Mouse (Mus musculus): ENCODE measurements at regions not wholly inside any gene's neighbourhood (a gene's known extent, or its start where the extent isn't known, plus 50 kb on each side); places are given as distances from the start of the nearest gene placed in this dataset.
"Not testable (repeated sequence)": the region's sequence is repeated elsewhere in the genome, so short reads cannot be mapped to it uniquely, and the experiment has no call there.

DNA sequence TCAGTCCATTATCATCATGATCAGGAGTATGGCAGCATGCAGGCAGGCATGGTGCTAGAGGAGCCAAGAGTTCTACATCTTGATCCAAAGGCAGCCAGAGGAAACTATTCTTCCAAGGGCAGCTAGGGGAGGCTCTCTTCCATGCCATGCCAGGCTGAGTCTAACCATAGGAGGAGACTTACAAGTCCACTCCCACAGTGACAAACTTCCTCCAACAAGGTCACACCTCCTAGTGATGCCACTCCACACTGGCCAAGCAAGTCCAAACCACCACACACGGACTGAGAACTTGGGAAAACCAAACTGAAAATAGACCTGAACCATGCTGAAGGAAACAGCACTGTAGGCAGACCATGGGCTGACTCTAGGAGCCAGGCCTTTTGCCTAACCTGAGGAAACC, 197.4 kb downstream of the Prex1 start:
- H3K27me3 ChIP-seq: peaks cover 29% of the 10 kb centered on the region; the same call in 1 of the 2 replicates
- no peak overlapping the region for H3K4me2 ChIP-seq (replicated peaks)
- H3K4me1 ChIP-seq: peaks cover 13% of the 10 kb centered on the region
- ATAC-seq (replicated peaks): no peak
- H3K4me3 ChIP-seq: no peak overlapping the region
- no peak overlapping the region for H3K9ac ChIP-seq (replicated peaks)
- 70% methylated on average over 1 of the region's 1 CpGs for WGBS
- no peaks in the 10 kb centered on the region for H3K36me3 ChIP-seq
- no peaks in the 10 kb centered on the region for H3K9me3 ChIP-seq
- H3K27ac ChIP-seq (replicated peaks): no peak overlapping the region

GRCm38 (mm10) chr2:166514664-166515063, 199.0 kb downstream of the Prex1 start:
- Histone ChIP-seq H3K9ac (replicated peaks) (no peak overlapping the region), H3K4me2 (replicated peaks) (no peak overlapping the region), H3K27me3 (peaks cover 22% of the 10 kb centered on the region; the same call in 1 of the 2 replicates), H3K4me3 (no peak overlapping the region), H3K36me3 (no peaks in the 10 kb centered on the region), H3K27ac (replicated peaks) (no peak overlapping the region), H3K4me1 (peaks cover 13% of the 10 kb centered on the region), H3K9me3 (no peaks in the 10 kb centered on the region)
- no peak for ATAC-seq (replicated peaks)
- 61% methylated on average over 8 of the region's 8 CpGs for WGBS

DNA sequence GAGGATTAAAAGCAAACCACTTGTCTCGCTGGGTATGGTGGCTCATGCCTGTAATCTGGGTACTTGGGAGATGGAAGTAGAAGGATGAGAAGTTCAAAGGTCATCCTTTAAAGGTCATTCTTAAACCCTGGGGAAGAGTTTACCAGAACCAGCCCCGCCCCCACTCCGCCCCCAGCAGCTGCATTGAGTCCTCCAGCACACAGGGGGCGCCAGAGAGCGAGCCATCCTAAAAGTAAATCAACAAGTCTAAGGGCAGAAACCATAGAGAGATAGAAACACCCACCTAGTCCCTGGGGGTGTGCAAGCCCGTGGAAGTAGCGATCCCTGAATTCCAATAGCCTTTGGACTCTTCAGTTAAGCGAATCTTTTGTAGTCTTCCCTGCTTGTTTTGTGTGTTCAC, 201.1 kb downstream of the Prex1 start:
- Histone ChIP-seq H3K4me1 (peaks cover 6% of the 10 kb centered on the region), H3K27me3 (peaks cover 6% of the 10 kb centered on the region; the same call in 1 of the 2 replicates), H3K9ac (replicated peaks) (no peak overlapping the region), H3K4me3 (no peak overlapping the region), H3K27ac (replicated peaks) (no peak overlapping the region), H3K9me3 (no peaks in the 10 kb centered on the region), H3K36me3 (no peaks in the 10 kb centered on the region), H3K4me2 (replicated peaks) (no peak overlapping the region)
- ATAC-seq (replicated peaks): no peak
- WGBS: 82% methylated on average over 8 of the region's 8 CpGs

GRCm38 (mm10) chr2:166511477-166511876, 202.2 kb downstream of the Prex1 start:
- not testable (repeated sequence) for H3K27ac ChIP-seq (replicated peaks); H3K27me3 ChIP-seq; H3K4me1 ChIP-seq; H3K36me3 ChIP-seq; H3K4me2 ChIP-seq (replicated peaks); H3K4me3 ChIP-seq; H3K9me3 ChIP-seq; H3K9ac ChIP-seq (replicated peaks); ATAC-seq (replicated peaks)
- 65% methylated on average over 3 of the region's 3 CpGs for WGBS

DNA sequence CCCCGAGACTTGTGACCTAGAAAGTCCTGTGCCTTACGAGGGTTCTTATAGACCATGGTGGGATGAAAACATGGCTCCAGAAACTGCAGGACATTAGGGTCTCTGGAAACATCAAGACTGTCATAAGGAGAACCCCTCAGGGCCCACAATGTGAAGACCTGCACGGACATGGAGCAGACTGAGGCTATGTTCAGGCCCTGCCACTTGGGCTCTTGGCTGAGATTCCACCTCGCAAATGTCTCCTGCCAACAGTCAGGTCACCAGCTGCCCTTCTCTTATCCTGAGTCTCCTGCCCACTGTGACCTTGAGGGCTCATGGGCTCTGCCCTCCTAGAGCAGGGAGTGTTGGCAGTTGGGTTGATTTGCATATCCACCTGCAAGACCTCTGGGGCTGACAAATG, 202.9 kb downstream of the Prex1 start:
- H3K4me2 ChIP-seq (replicated peaks): no peak overlapping the region
- H3K4me3 ChIP-seq: no peak overlapping the region
- 88% methylated on average over 4 of the region's 4 CpGs for WGBS
- ATAC-seq (replicated peaks): no peak
- no peaks in the 10 kb centered on the region for H3K36me3 ChIP-seq
- H3K27me3 ChIP-seq: peaks cover 4% of the 10 kb centered on the region; the same call in 1 of the 2 replicates
- no peak overlapping the region for H3K27ac ChIP-seq (replicated peaks)
- no peaks in the 10 kb centered on the region for H3K4me1 ChIP-seq
- H3K9ac ChIP-seq (replicated peaks): no peak overlapping the region
- H3K9me3 ChIP-seq: no peaks in the 10 kb centered on the region

GRCm38 (mm10) chr2:166509591-166509990, 204.0 kb downstream of the Prex1 start:
- no peak overlapping the region for H3K4me3 ChIP-seq
- H3K9ac ChIP-seq (replicated peaks): no peak overlapping the region
- ATAC-seq (replicated peaks): no peak
- whole genome bisulfite sequencing: 91% methylated on average over 10 of the region's 10 CpGs
- H3K36me3 ChIP-seq: no peaks in the 10 kb centered on the region
- H3K27me3 ChIP-seq: no peaks in the 10 kb centered on the region; the same call in 1 of the 2 replicates
- no peaks in the 10 kb centered on the region for H3K4me1 ChIP-seq
- no peaks in the 10 kb centered on the region for H3K9me3 ChIP-seq
- no peak overlapping the region for H3K27ac ChIP-seq (replicated peaks)
- H3K4me2 ChIP-seq (replicated peaks): no peak overlapping the region

DNA sequence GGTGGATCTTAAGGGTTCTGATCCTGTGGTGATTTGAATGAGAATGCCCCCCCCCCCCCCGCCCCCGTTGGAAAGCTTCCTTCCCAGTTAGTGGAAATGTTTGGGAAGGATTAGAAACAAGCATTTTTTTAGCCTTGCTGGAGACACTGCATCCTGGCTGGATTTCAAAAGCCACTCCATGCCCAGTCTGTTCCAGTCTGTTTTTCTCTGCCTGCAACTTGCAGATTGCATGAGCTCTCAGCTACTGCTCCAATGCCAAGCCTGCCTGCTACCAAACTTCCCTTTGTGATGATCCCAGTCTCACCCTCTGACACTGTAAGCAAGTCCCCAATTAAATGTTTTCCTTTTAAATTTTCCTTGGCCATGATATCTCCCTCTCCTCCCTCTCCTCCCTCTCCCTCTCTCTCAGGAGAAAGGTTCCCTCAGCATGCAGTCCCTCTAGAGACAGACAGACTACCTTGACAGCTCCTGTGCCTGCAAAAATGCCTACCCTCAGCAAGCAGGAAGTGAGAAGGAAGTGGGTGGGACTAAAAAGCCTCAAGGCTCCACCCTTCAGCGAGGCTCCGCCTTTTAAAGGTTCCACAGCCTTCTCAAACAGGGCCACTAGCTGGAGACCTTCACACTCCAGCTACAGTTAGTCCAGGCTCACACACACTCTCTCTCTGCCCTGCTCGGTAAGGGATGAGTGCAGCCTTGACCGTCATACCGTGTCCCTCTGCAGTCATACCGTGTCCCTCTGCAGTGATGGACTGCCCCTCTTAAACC, 204.8 kb downstream of the Prex1 start:
- no peak for ATAC-seq (replicated peaks)
- 85% methylated on average over 8 of the region's 8 CpGs for WGBS
- no peak overlapping the region for H3K27ac ChIP-seq (replicated peaks)
- H3K27me3 ChIP-seq: no peaks in the 10 kb centered on the region; the same call in 1 of the 2 replicates
- no peaks in the 10 kb centered on the region for H3K36me3 ChIP-seq
- no peaks in the 10 kb centered on the region for H3K4me1 ChIP-seq
- H3K9ac ChIP-seq (replicated peaks): no peak overlapping the region
- H3K9me3 ChIP-seq: no peaks in the 10 kb centered on the region
- no peak overlapping the region for H3K4me2 ChIP-seq (replicated peaks)
- no peak overlapping the region for H3K4me3 ChIP-seq

DNA sequence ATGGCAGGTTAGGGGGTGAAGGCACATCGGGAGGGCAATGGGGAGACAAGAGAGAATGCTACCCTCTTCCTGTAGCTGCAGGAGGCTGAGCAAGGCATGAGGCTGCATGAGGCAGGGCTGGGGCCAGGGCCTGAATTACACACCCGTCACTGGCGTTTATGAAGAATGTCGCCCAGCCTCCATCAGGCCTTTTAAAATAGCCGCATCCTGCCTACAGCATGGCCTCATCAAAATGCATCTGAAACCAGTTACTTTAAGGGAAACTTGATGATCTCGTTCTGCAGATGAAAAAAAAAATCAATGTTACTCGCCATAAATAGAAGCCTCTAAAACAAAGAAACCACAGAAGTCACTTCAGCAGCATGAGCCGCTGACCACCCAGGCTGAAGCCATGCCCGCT, 208.3 kb downstream of the Prex1 start:
- H3K4me2 ChIP-seq (replicated peaks): no peak overlapping the region
- H3K27ac ChIP-seq (replicated peaks): no peak overlapping the region
- no peak for ATAC-seq (replicated peaks)
- no peak overlapping the region for H3K4me3 ChIP-seq
- 67% methylated on average over 9 of the region's 9 CpGs for WGBS
- H3K27me3 ChIP-seq: no peaks in the 10 kb centered on the region
- no peak overlapping the region for H3K9ac ChIP-seq (replicated peaks)
- no peaks in the 10 kb centered on the region for H3K9me3 ChIP-seq
- H3K36me3 ChIP-seq: no peaks in the 10 kb centered on the region
- 0 out of 2 replicates have a peak, but pooled peaks cover 3% of the 10 kb centered on the region for H3K4me1 ChIP-seq

DNA sequence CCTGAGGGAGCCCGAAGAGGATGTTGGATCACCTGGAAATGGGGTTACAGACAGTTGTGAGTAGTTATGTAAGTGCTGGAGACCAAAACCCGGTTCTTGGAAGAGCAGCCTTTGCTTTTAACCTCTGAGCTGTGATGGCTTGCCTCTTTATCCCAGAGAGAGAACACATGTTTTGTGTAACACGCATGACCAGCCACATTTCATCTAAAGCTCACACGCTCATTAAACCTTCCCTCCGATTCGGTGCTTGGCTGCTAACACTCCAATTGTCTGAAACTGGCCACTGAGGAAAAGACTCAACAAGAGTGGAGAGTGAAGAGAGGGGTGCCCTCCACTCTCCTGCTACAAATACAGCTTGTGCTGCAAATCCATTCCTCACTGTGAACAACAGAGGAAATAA, 210.0 kb downstream of the Prex1 start:
- WGBS: 35% methylated on average over 6 of the region's 6 CpGs
- no peak overlapping the region for H3K9ac ChIP-seq (replicated peaks)

GRCm38 (mm10) chr2:166492895-166493294, 220.7 kb downstream of the Prex1 start:
- no peaks in the 10 kb centered on the region for H3K9me3 ChIP-seq
- no peak overlapping the region for H3K27ac ChIP-seq (replicated peaks)
- H3K4me2 ChIP-seq (replicated peaks): no peak overlapping the region
- no peaks in the 10 kb centered on the region for H3K36me3 ChIP-seq
- no peak overlapping the region for H3K4me3 ChIP-seq
- H3K4me1 ChIP-seq: peaks cover 16% of the 10 kb centered on the region
- no peak overlapping the region for H3K9ac ChIP-seq (replicated peaks)
- H3K27me3 ChIP-seq: no peaks in the 10 kb centered on the region
- 85% methylated on average over 12 of the region's 12 CpGs for WGBS
- no peak for ATAC-seq (replicated peaks)

More for the DNA sequence above, 210.0 kb downstream of the Prex1 start:
- H3K27me3 ChIP-seq: no peaks in the 10 kb centered on the region
- H3K4me3 ChIP-seq: no peak overlapping the region
- H3K4me2 ChIP-seq (replicated peaks): no peak overlapping the region
- 0 out of 2 replicates have a peak, but pooled peaks cover 3% of the 10 kb centered on the region for H3K4me1 ChIP-seq
- H3K36me3 ChIP-seq: no peaks in the 10 kb centered on the region
- ATAC-seq (replicated peaks): no peak
- no peaks in the 10 kb centered on the region for H3K9me3 ChIP-seq
- no peak overlapping the region for H3K27ac ChIP-seq (replicated peaks)

DNA sequence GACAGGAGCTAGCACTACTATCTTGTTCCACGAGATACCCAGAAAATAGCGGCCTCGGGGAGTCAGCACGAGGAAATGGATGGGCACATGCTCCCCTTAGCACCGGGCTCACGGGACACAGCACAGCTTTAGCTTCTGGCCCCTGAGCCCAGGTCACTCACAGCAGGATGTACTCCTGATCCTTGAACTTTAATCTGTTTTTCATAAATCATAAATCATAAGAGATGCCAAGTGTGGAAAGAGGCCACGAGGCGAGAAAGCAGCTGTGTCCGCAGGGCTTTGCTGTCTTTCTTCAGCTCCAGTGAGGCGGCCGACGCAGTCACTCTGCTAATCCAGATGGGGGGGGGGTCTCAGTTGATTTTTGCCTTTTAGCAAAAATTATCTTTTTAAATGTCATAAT, 221.2 kb downstream of the Prex1 start:
- no peak for ATAC-seq (replicated peaks)
- peaks cover 20% of the 10 kb centered on the region for H3K4me1 ChIP-seq
- no peak overlapping the region for H3K4me2 ChIP-seq (replicated peaks)
- H3K27me3 ChIP-seq: no peaks in the 10 kb centered on the region
- H3K27ac ChIP-seq (replicated peaks): no peak overlapping the region
- no peak overlapping the region for H3K4me3 ChIP-seq
- no peaks in the 10 kb centered on the region for H3K9me3 ChIP-seq
- WGBS: 85% methylated on average over 12 of the region's 12 CpGs
- H3K36me3 ChIP-seq: no peaks in the 10 kb centered on the region
- H3K9ac ChIP-seq (replicated peaks): no peak overlapping the region

GRCm38 (mm10) chr2:166491861-166492260, 221.8 kb downstream of the Prex1 start:
- H3K9ac ChIP-seq (replicated peaks): no peak overlapping the region
- no peak overlapping the region for H3K4me3 ChIP-seq
- H3K4me2 ChIP-seq (replicated peaks): no peak overlapping the region
- no peaks in the 10 kb centered on the region for H3K36me3 ChIP-seq
- no peaks in the 10 kb centered on the region for H3K27me3 ChIP-seq
- 85% methylated on average over 6 of the region's 6 CpGs for WGBS
- H3K27ac ChIP-seq (replicated peaks): no peak overlapping the region
- ATAC-seq (replicated peaks): no peak
- no peaks in the 10 kb centered on the region for H3K9me3 ChIP-seq
- H3K4me1 ChIP-seq: peaks cover 25% of the 10 kb centered on the region

Measured in forebrain, embryonic 15.5 days (tissue).